Mouse (Mus musculus): ENCODE data around the gene Brinp1. TPM values are rescaled to one million over a fixed set of nuclear protein-coding genes. Genes with fewer than 3 reads are reported as not detected.

Brinp1 gene
- polyA plus RNA-seq, 1 experiment from 2014 or later = 0.15 TPM

GRCm38 (mm10) chr4:68906417-68907210 is 47.6 kb downstream of the Brinp1 start:
- no peak overlapping the region for H3K4me3 ChIP-seq (ENCODE audit: low read depth, low read length)
- TF ChIP-seq CTCF (IDR thresholded peaks at IDR 0.05; ENCODE audit: low read depth) (no peak), EP300 (IDR thresholded peaks at IDR 0.05; ENCODE audit: low read depth) (no peak)
- no peak overlapping the region for H3K27ac ChIP-seq (ENCODE audit: low read depth)
- H3K4me2 ChIP-seq (ENCODE audit: low read depth, low read length) = no peak overlapping the region
- ATAC-seq (no peak), DNase-seq (no peak)
- H3K9me3 ChIP-seq (ENCODE audit: low read length) = no peaks in the 10 kb centered on the region
- H3K9ac ChIP-seq (replicated peaks) = no peak overlapping the region
- WGBS (ENCODE audit: insufficient replicate concordance) = 69% methylated on average over 11 of the region's 11 CpGs
- H3K27me3 ChIP-seq (ENCODE audit: insufficient read depth, low read length) = no peaks in the 10 kb centered on the region
- H3K4me1 ChIP-seq (ENCODE audit: insufficient read depth) = no peaks in the 10 kb centered on the region
- H3K36me3 ChIP-seq (replicated peaks; ENCODE audit: insufficient read depth, low read length) = no peaks in the 10 kb centered on the region

GRCm38 (mm10) chr4:68890526-68890925 is 63.7 kb downstream of the Brinp1 start:
- ATAC-seq (no peak), DNase-seq (no peak)
- no peak overlapping the region for H3K4me2 ChIP-seq (ENCODE audit: low read depth, low read length)
- no peak for TF ChIP-seq EP300 (IDR thresholded peaks at IDR 0.05; ENCODE audit: low read depth)
- TF ChIP-seq CTCF (IDR thresholded peaks at IDR 0.05; ENCODE audit: low read depth) = no peak
- H3K9me3 ChIP-seq (ENCODE audit: low read length) = no peaks in the 10 kb centered on the region
- no peak overlapping the region for H3K4me3 ChIP-seq (ENCODE audit: low read depth, low read length)
- H3K4me1 ChIP-seq (ENCODE audit: insufficient read depth) = no peaks in the 10 kb centered on the region
- no peaks in the 10 kb centered on the region for H3K27me3 ChIP-seq (ENCODE audit: insufficient read depth, low read length)
- H3K36me3 ChIP-seq (replicated peaks; ENCODE audit: insufficient read depth, low read length) = no peaks in the 10 kb centered on the region
- no peak overlapping the region for H3K27ac ChIP-seq (ENCODE audit: low read depth)
- WGBS (ENCODE audit: insufficient replicate concordance) = 76% methylated on average over 4 of the region's 4 CpGs
- H3K9ac ChIP-seq (replicated peaks) = no peak overlapping the region

- ATAC-seq = no peak
- no peak overlapping the region for H3K4me3 ChIP-seq (ENCODE audit: low read depth, low read length)
- H3K27me3 ChIP-seq (ENCODE audit: insufficient read depth, low read length) = no peaks in the 10 kb centered on the region
- no peak overlapping the region for H3K9ac ChIP-seq (replicated peaks)
- no peak overlapping the region for H3K4me2 ChIP-seq (ENCODE audit: low read depth, low read length)
- no peaks in the 10 kb centered on the region for H3K4me1 ChIP-seq (ENCODE audit: insufficient read depth)
- no peaks in the 10 kb centered on the region for H3K36me3 ChIP-seq (replicated peaks; ENCODE audit: insufficient read depth, low read length)
- TF ChIP-seq CTCF (IDR thresholded peaks at IDR 0.05; ENCODE audit: low read depth) (no peak), EP300 (IDR thresholded peaks at IDR 0.05; ENCODE audit: low read depth) (no peak)
- H3K9me3 ChIP-seq (ENCODE audit: low read length) = no peaks in the 10 kb centered on the region
- DNase-seq = no peak
- H3K27ac ChIP-seq (ENCODE audit: low read depth) = no peak overlapping the region
- 81% methylated on average over 2 of the region's 2 CpGs for WGBS (ENCODE audit: insufficient replicate concordance)
Observed at GRCm38 (mm10) chr4:68886276-68886675, 67.9 kb downstream of the Brinp1 start.

- ATAC-seq (no peak), DNase-seq (no peak)
- H3K36me3 ChIP-seq (replicated peaks; ENCODE audit: insufficient read depth, low read length) = no peaks in the 10 kb centered on the region
- no peak overlapping the region for H3K27ac ChIP-seq (ENCODE audit: low read depth)
- H3K4me2 ChIP-seq (ENCODE audit: low read depth, low read length) = no peak overlapping the region
- H3K9me3 ChIP-seq (ENCODE audit: low read length) = no peaks in the 10 kb centered on the region
- H3K9ac ChIP-seq (replicated peaks) = no peak overlapping the region
- no peaks in the 10 kb centered on the region for H3K27me3 ChIP-seq (ENCODE audit: insufficient read depth, low read length)
- no peak overlapping the region for H3K4me3 ChIP-seq (ENCODE audit: low read depth, low read length)
- TF ChIP-seq CTCF (IDR thresholded peaks at IDR 0.05; ENCODE audit: low read depth) (no peak), EP300 (IDR thresholded peaks at IDR 0.05; ENCODE audit: low read depth) (no peak)
- H3K4me1 ChIP-seq (ENCODE audit: insufficient read depth) = no peaks in the 10 kb centered on the region
Observed at GRCm38 (mm10) chr4:68872028-68872427, 82.2 kb downstream of the Brinp1 start.

GRCm38 (mm10) chr4:68865135-68865767 is 88.9 kb downstream of the Brinp1 start:
- no peaks in the 10 kb centered on the region for H3K4me1 ChIP-seq (ENCODE audit: insufficient read depth)
- ATAC-seq (no peak; the same call in 1 of the 2 replicates), DNase-seq (no peak)
- no peaks in the 10 kb centered on the region for H3K9me3 ChIP-seq (ENCODE audit: low read length)
- H3K27me3 ChIP-seq (ENCODE audit: insufficient read depth, low read length) = no peaks in the 10 kb centered on the region
- H3K27ac ChIP-seq (ENCODE audit: low read depth) = no peak overlapping the region
- TF ChIP-seq CTCF (IDR thresholded peaks at IDR 0.05; ENCODE audit: low read depth) = no peak
- TF ChIP-seq EP300 (IDR thresholded peaks at IDR 0.05; ENCODE audit: low read depth) = no peak
- H3K4me3 ChIP-seq (ENCODE audit: low read depth, low read length) = no peak overlapping the region
- WGBS (ENCODE audit: insufficient replicate concordance) = 55% methylated on average over 4 of the region's 4 CpGs
- H3K9ac ChIP-seq (replicated peaks) = no peak overlapping the region
- no peaks in the 10 kb centered on the region for H3K36me3 ChIP-seq (replicated peaks; ENCODE audit: insufficient read depth, low read length)
- no peak overlapping the region for H3K4me2 ChIP-seq (ENCODE audit: low read depth, low read length)

GRCm38 (mm10) chr4:68864668-68865067 is 89.5 kb downstream of the Brinp1 start:
- Histone ChIP-seq H3K36me3 (replicated peaks; ENCODE audit: insufficient read depth, low read length) (no peaks in the 10 kb centered on the region), H3K9me3 (ENCODE audit: low read length) (no peaks in the 10 kb centered on the region), H3K4me1 (ENCODE audit: insufficient read depth) (no peaks in the 10 kb centered on the region), H3K9ac (replicated peaks) (no peak overlapping the region), H3K27ac (ENCODE audit: low read depth) (no peak overlapping the region), H3K4me2 (ENCODE audit: low read depth, low read length) (no peak overlapping the region), H3K4me3 (ENCODE audit: low read depth, low read length) (no peak overlapping the region), H3K27me3 (ENCODE audit: insufficient read depth, low read length) (no peaks in the 10 kb centered on the region)
- ATAC-seq (no peak), DNase-seq (no peak)
- TF ChIP-seq EP300 (IDR thresholded peaks at IDR 0.05; ENCODE audit: low read depth) (no peak), CTCF (IDR thresholded peaks at IDR 0.05; ENCODE audit: low read depth) (no peak)
- 84% methylated on average over 2 of the region's 2 CpGs for WGBS (ENCODE audit: insufficient replicate concordance)

Measured in liver, postnatal 0 days (tissue).